Mouse (Mus musculus) WW6 (cell line): ENCODE results near the gene Gas2.

ENCODE experiments used
- DNase-seq: peaks from one replicate; pipeline ENCODE4 v3.0.0-alpha.2; 2013; ENCODE audit warnings: low read depth, low spot score

Gas2 gene

GRCm38 (mm10) chr7:51964681-51965080 lies 102.9 kb downstream of the Gas2 start:
- no peak for DNase-seq

GRCm38 (mm10) chr7:51967581-51967980 lies 105.8 kb downstream of the Gas2 start:
- no peak for DNase-seq

- DNase-seq = no peak
Measured at GRCm38 (mm10) chr7:51969379-51969778, 107.6 kb downstream of the Gas2 start.

- peak; percentile 16 for DNase-seq
Measured at GRCm38 (mm10) chr7:51972252-51972855, 110.5 kb downstream of the Gas2 start.

GRCm38 (mm10) chr7:51973091-51973490 lies 111.3 kb downstream of the Gas2 start:
- DNase-seq = no peak

- no peak for DNase-seq
Measured at GRCm38 (mm10) chr7:51973526-51973925, 111.7 kb downstream of the Gas2 start.

- DNase-seq = no peak
Measured at GRCm38 (mm10) chr7:51975181-51975580, 113.4 kb downstream of the Gas2 start.

GRCm38 (mm10) chr7:51979271-51979670 lies 117.5 kb downstream of the Gas2 start:
- DNase-seq = no peak

- DNase-seq = no peak
Measured at GRCm38 (mm10) chr7:51982303-51982702, 120.5 kb downstream of the Gas2 start.

GRCm38 (mm10) chr7:51985763-51986162 lies 123.9 kb downstream of the Gas2 start:
- no peak for DNase-seq

GRCm38 (mm10) chr7:51986909-51987308 lies 125.1 kb downstream of the Gas2 start:
- DNase-seq = no peak

- DNase-seq = no peak
Measured at GRCm38 (mm10) chr7:51991020-51991419, 129.2 kb downstream of the Gas2 start.

GRCm38 (mm10) chr7:52005511-52006295 lies 143.9 kb downstream of the Gas2 start, which contains the start of gene Svip:
Gene Svip (minus strand): TSS chr7:52006018.
- DNase-seq = peak; percentile 91

GRCm38 (mm10) chr7:52006296-52006630 lies 144.4 kb downstream of the Gas2 start:
- DNase-seq = no peak

GRCm38 (mm10) chr7:52007138-52007537 lies 145.3 kb downstream of the Gas2 start:
- DNase-seq = no peak

- DNase-seq = no peak
Measured at GRCm38 (mm10) chr7:52013457-52013856, 151.6 kb downstream of the Gas2 start.

GRCm38 (mm10) chr7:52015180-52015579 lies 153.4 kb downstream of the Gas2 start:
- no peak for DNase-seq

GRCm38 (mm10) chr7:52015628-52016027 lies 153.8 kb downstream of the Gas2 start, which contains the start of gene 1700015G11Rik:
Gene 1700015G11Rik (minus strand): TSS chr7:52015728.
- DNase-seq = no peak

- DNase-seq = no peak
Measured at GRCm38 (mm10) chr7:52022039-52022438, 160.2 kb downstream of the Gas2 start.

GRCm38 (mm10) chr7:52024050-52024626 lies 162.3 kb downstream of the Gas2 start:
- DNase-seq = no peak

GRCm38 (mm10) chr7:52037600-52038582 lies 176.1 kb downstream of the Gas2 start:
- DNase-seq = peak; percentile 4
